Mouse (Mus musculus) hindbrain, embryonic 14.5 days (tissue): Measurements from ENCODE around the gene Cdv3. TPM values are rescaled to one million over a fixed set of nuclear protein-coding genes. Genes with fewer than 3 reads are reported as not detected.

Experiments used
- ATAC-seq: fragments of 200-750 bp; cut with Nextera tagmentation; 2 replicates; pipeline ENCODE4 v1.8.0; 2017; ENCODE audit warnings: moderate number of reproducible peaks, mild to moderate bottlenecking, moderate TSS enrichment, moderate library complexity; ENCODE audit not compliant: low FRiP score
- DNase-seq: peaks from one replicate; pipeline ENCODE4 v3.0.0-alpha.2; 2015; ENCODE audit warnings: low spot score
- H3K27ac ChIP-seq: fragments of 300-500 bp; sonication (generic); 2 replicates; pipeline ENCODE4 v1.5.1; 2014; ENCODE audit warnings: mild to moderate bottlenecking, moderate library complexity
- H3K27me3 ChIP-seq: fragments of 300-500 bp; sonication (generic); 2 replicates; pipeline ENCODE4 v1.6.1; 2014; ENCODE audit warnings: mild to moderate bottlenecking, low read length, mixed read lengths; ENCODE audit not compliant: control insufficient read depth, insufficient read depth
- H3K36me3 ChIP-seq: fragments of 300-500 bp; sonication (generic); replicated peaks from 2 replicates; pipeline ENCODE4 v1.6.1; 2014; ENCODE audit not compliant: control insufficient read depth, insufficient read depth
- H3K4me1 ChIP-seq: fragments of 300-500 bp; sonication (generic); replicated peaks from 2 replicates; pipeline ENCODE4 v1.6.1; 2014; ENCODE audit warnings: antibody characterized with exemption, low read length, mixed read lengths; ENCODE audit not compliant: control insufficient read depth, insufficient read depth
- H3K4me2 ChIP-seq: fragments of 300-500 bp; sonication (generic); replicated peaks from 2 replicates; pipeline ENCODE4 v1.6.1; 2014; ENCODE audit warnings: mild to moderate bottlenecking, moderate library complexity
- H3K4me3 ChIP-seq: fragments of 300-500 bp; sonication (generic); replicated peaks from 2 replicates; pipeline ENCODE4 v1.5.1; 2014; ENCODE audit warnings: mild to moderate bottlenecking, low read length
- H3K9ac ChIP-seq: fragments of 300-500 bp; sonication (generic); 2 replicates; pipeline ENCODE4 v1.6.1; 2014
- H3K9me3 ChIP-seq: fragments of 300-500 bp; sonication (generic); 2 replicates; pipeline ENCODE4 v1.6.1; 2016; ENCODE audit warnings: low read length; ENCODE audit not compliant: control insufficient read depth
- WGBS: fragments of 180-500 bp; shearing (Covaris S2); extraction: QIAGEN DNeasy Blood & Tissue Kit; methylation state at CpG from one replicate; pipeline ENCODE4 v1.1.7; 2014; 5-methylcytosine and 5-hydroxymethylcytosine counted together
- polyA plus RNA-seq: library from polyadenylated mRNA; unstranded; fragments of >200 nt; fragmentation: Nextera tagmentation; extraction: Ambion mirVana; gene quantifications from 2 replicates; pipeline ENCODE4 v1.2.1, GENCODE M21; 2014

The Cdv3 gene
- polyA plus RNA-seq: 62.4 and 76.0 TPM in 2 replicates

GRCm38 (mm10) chr9:103365290-103366247 lies at the start of gene Cdv3:
Cdv3 (minus strand) TSS chr9:103365840.
- peak; percentile 99 for DNase-seq
- H3K9me3 ChIP-seq: no peaks in the 10 kb centered on the region
- WGBS: 3% methylated on average over 89 of the region's 95 CpGs
- peaks cover 21% of the 10 kb centered on the region for H3K4me1 ChIP-seq
- ATAC-seq: peak; percentile 98
- H3K36me3 ChIP-seq: peaks cover 16% of the 10 kb centered on the region
- peak within 1 kb of the TSS; percentile 97 for H3K27ac ChIP-seq
- peak within 1 kb of the TSS; percentile 93 for H3K9ac ChIP-seq
- peak within 1 kb of the TSS; percentile 95 for H3K4me3 ChIP-seq
- H3K4me2 ChIP-seq: peak within 1 kb of the TSS; percentile 96
- H3K27me3 ChIP-seq: no peaks in the 10 kb centered on the region

- 54% methylated on average over 9 of the region's 9 CpGs for WGBS
Observed at GRCm38 (mm10) chr9:103413457-103413856, 47.8 kb upstream of the Cdv3 start.

GRCm38 (mm10) chr9:103409119-103409518 lies 43.5 kb upstream of the Cdv3 start:
- WGBS: 71% methylated on average over 2 of the region's 2 CpGs
- ATAC-seq (no peak), DNase-seq (no peak)
- H3K27ac ChIP-seq: peak overlapping the region; percentile 61; the same call in 1 of the 2 replicates
- H3K4me2 ChIP-seq: no peak overlapping the region
- H3K36me3 ChIP-seq: no peaks in the 10 kb centered on the region
- H3K4me3 ChIP-seq: no peak overlapping the region
- H3K4me1 ChIP-seq: peaks cover 16% of the 10 kb centered on the region; the same call in 1 of the 2 replicates
- no peaks in the 10 kb centered on the region for H3K9me3 ChIP-seq
- no peak overlapping the region for H3K9ac ChIP-seq
- no peaks in the 10 kb centered on the region for H3K27me3 ChIP-seq

More at GRCm38 (mm10) chr9:103413457-103413856, 47.8 kb upstream of the Cdv3 start:
- no peaks in the 10 kb centered on the region for H3K27me3 ChIP-seq
- H3K4me1 ChIP-seq: peaks cover 14% of the 10 kb centered on the region; the same call in 1 of the 2 replicates
- no peaks in the 10 kb centered on the region for H3K36me3 ChIP-seq
- no peak overlapping the region for H3K27ac ChIP-seq
- ATAC-seq (no peak), DNase-seq (no peak)
- no peaks in the 10 kb centered on the region for H3K9me3 ChIP-seq
- no peak overlapping the region for H3K4me2 ChIP-seq
- no peak overlapping the region for H3K9ac ChIP-seq
- H3K4me3 ChIP-seq: no peak overlapping the region

GRCm38 (mm10) chr9:103408136-103408777 lies 42.6 kb upstream of the Cdv3 start:
- peak; percentile 65 for DNase-seq
- H3K4me2 ChIP-seq: no peak overlapping the region
- peak overlapping the region; percentile 61; the same call in 1 of the 2 replicates for H3K27ac ChIP-seq
- no peak for ATAC-seq
- no peaks in the 10 kb centered on the region for H3K36me3 ChIP-seq
- H3K4me1 ChIP-seq: peaks cover 8% of the 10 kb centered on the region; the same call in 1 of the 2 replicates
- no peaks in the 10 kb centered on the region for H3K27me3 ChIP-seq
- H3K9ac ChIP-seq: no peak overlapping the region
- H3K4me3 ChIP-seq: no peak overlapping the region
- H3K9me3 ChIP-seq: no peaks in the 10 kb centered on the region
- 35% methylated on average over 4 of the region's 4 CpGs for WGBS

GRCm38 (mm10) chr9:103403331-103403973 lies 37.8 kb upstream of the Cdv3 start:
- no peaks in the 10 kb centered on the region for H3K27me3 ChIP-seq
- ATAC-seq: no peak
- no peak overlapping the region for H3K9ac ChIP-seq
- H3K36me3 ChIP-seq: no peaks in the 10 kb centered on the region
- 76% methylated on average over 4 of the region's 4 CpGs for WGBS
- H3K9me3 ChIP-seq: no peaks in the 10 kb centered on the region
- H3K4me1 ChIP-seq: peaks cover 6% of the 10 kb centered on the region; the same call in 1 of the 2 replicates
- H3K4me2 ChIP-seq: no peak overlapping the region
- DNase-seq: no peak
- no peak overlapping the region for H3K4me3 ChIP-seq
- no peak overlapping the region for H3K27ac ChIP-seq

GRCm38 (mm10) chr9:103398509-103399157 lies 33.0 kb upstream of the Cdv3 start:
- Histone ChIP-seq H3K9me3 (no peaks in the 10 kb centered on the region), H3K27me3 (no peaks in the 10 kb centered on the region), H3K4me2 (no peak overlapping the region), H3K4me1 (0 out of 2 replicates have a peak, but pooled peaks cover 4% of the 10 kb centered on the region), H3K4me3 (no peak overlapping the region), H3K27ac (no peak overlapping the region; the same call in 1 of the 2 replicates), H3K36me3 (no peaks in the 10 kb centered on the region), H3K9ac (no peak overlapping the region)
- 67% methylated on average over 21 of the region's 21 CpGs for WGBS
- peak; percentile 31; the same call in 1 of the 2 replicates for ATAC-seq
- DNase-seq: no peak

GRCm38 (mm10) chr9:103393256-103393655 lies 27.6 kb upstream of the Cdv3 start:
- Histone ChIP-seq H3K9ac (no peak overlapping the region), H3K27ac (no peak overlapping the region), H3K4me3 (no peak overlapping the region), H3K36me3 (no peaks in the 10 kb centered on the region), H3K9me3 (no peaks in the 10 kb centered on the region), H3K4me2 (no peak overlapping the region), H3K4me1 (no peaks in the 10 kb centered on the region), H3K27me3 (no peaks in the 10 kb centered on the region)
- WGBS: 91% methylated on average over 11 of the region's 11 CpGs
- DNase-seq (no peak), ATAC-seq (no peak)

GRCm38 (mm10) chr9:103391796-103392372 lies 26.2 kb upstream of the Cdv3 start:
- H3K9ac ChIP-seq: no peak overlapping the region
- no peaks in the 10 kb centered on the region for H3K4me1 ChIP-seq
- H3K36me3 ChIP-seq: no peaks in the 10 kb centered on the region
- WGBS: 68% methylated on average over 6 of the region's 6 CpGs
- H3K9me3 ChIP-seq: no peaks in the 10 kb centered on the region
- H3K4me2 ChIP-seq: no peak overlapping the region
- DNase-seq (no peak), ATAC-seq (no peak)
- no peak overlapping the region for H3K27ac ChIP-seq
- no peaks in the 10 kb centered on the region for H3K27me3 ChIP-seq
- no peak overlapping the region for H3K4me3 ChIP-seq
